Mouse (Mus musculus) adrenal gland, adult 18-20 months (tissue): ENCODE measurements around the gene Son. TPM values are rescaled to one million over a fixed set of nuclear protein-coding genes. Genes with fewer than 3 reads are reported as not detected.

Experiments used
- DNase-seq, 2 experiments: peaks; one replicate each; pipeline ENCODE4 v3.0.0; 2021 to 2022; ENCODE audit warnings: low spot score in 2 of 2
- long read RNA-seq, 2 experiments: library from polyadenylated mRNA; stranded (forward); transcript quantifications; one replicate each; pipeline ENCODE4 v2.0.0; 2021
- total RNA-seq, 2 experiments: library from RNA; stranded (reverse); gene quantifications; 1 replicate in 1 of 2; 2 replicates in 1 of 2; pipeline ENCODE4 v1.2.3; 2021

Son gene
- total RNA-seq = 100 to 1,000 TPM; 215 to 253 TPM
- long read RNA-seq, experiment 1, full-length matches to known transcripts = 2 of 25 reads
- long read RNA-seq, experiment 1, partial matches to known transcripts = 21 of 25 reads
- long read RNA-seq, experiment 1, other reads (novel, unspliced or antisense) = 2 of 25 reads
- long read RNA-seq, experiment 2, partial matches to known transcripts = 65 of 68 reads
- long read RNA-seq, experiment 2, other reads (novel, unspliced or antisense) = 3 of 68 reads

DNA sequence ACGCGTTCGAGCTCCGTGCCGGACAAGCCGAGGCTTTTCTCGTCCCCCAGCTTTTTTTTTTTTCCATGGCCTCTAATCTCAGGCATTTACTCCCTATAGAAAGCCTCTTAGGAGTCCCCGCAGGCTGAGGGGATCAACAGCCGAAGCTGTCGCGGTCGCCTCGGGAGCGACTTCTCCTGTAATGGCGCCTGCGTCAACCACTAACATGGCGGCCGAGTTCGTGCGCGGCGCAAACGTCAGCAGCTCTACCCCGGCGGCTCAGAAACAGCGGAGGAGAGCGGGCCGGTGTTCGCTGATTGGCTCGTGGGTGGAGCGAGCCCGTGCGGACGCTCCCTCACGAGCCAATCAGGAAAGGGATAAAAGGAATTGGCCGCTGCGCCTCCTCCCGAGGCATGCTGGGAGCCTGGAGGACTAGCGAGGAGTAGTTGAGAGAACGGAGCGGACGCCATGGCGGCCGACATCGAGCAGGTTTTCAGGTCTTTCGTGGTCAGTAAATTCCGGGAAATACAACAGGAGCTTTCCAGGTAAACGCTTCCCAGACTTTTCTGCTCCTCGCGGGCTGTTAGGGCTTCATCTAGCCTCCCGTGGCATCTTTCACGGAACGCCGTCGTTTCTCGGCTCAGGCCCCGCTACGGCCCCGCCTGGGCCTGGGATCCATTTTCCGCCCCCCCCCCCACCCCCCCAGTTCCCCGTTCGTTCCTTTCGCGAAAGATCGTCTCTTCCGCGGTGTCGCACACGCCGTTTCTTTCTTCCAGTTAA is at the start of gene Son:
Gene Son (plus strand): TSS at position 46 of the 759 bp plus-strand sequence.
- peak; percentile 89 to 91 for DNase-seq

GRCm38 (mm10) chr16:91597672-91598010 is 49.7 kb upstream of the Son start, which contains the start of gene Tmem50b:
Gene Tmem50b, minus strand, starts transcription at chr16:91597800.
- DNase-seq = peak; percentile 97 to 99

GRCm38 (mm10) chr16:91599242-91599641 is 48.1 kb upstream of the Son start:
- DNase-seq = no peak

GRCm38 (mm10) chr16:91601081-91601480 is 46.2 kb upstream of the Son start:
- no peak for DNase-seq

- no peak for DNase-seq
These were observed 45.6 kb upstream of the Son start for GRCm38 (mm10) chr16:91601693-91602092.

DNA sequence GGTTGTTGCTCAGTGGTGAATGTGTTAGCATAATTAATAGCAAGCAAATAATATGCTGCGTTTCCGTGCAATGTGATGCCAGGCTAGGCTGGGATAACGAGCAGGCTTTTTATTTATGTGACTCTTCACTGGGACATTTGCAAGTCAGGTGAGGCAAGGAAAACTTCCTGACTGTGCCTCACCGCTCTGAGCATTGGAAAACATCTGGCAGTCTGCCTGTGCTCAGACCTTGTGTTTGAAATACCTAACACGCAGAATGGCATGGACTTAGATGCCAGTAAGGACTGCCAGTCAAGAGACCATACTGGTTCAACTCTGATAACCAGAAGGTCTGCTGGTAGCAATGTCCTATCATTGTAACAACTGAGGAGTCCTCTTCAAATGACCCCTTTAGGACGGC is 42.1 kb upstream of the Son start:
- no peak for DNase-seq

- DNase-seq = no peak
These were observed 40.3 kb upstream of the Son start for GRCm38 (mm10) chr16:91606958-91607357.

- peak in 1 of 2 experiments; percentile 37 for DNase-seq
These were observed 37.6 kb upstream of the Son start for GRCm38 (mm10) chr16:91609501-91610245.

GRCm38 (mm10) chr16:91611248-91611647 is 36.1 kb upstream of the Son start:
- DNase-seq = no peak

DNA sequence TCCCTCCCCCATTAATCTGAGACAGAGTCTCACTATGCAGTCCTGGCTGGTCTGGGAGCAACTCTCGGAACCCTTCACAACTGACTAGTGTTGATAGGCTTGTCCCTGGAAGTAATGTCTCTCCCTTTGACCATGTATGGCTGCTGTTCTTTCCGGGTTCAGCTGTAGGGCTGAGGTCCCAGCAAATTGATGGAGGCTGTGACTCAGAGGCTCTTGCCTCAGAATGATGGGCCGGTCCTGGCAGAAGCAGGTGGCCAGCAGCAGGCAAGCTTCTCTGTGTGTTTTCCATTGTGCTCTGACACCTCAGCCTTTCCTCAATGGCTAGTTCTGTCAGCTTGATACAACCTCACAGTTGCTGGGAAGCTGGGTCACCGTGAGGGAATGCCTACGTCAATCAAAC is 34.8 kb upstream of the Son start:
- DNase-seq = no peak

- DNase-seq = no peak
These were observed 32.8 kb upstream of the Son start for GRCm38 (mm10) chr16:91614552-91614951.

- peak; percentile 69 to 71 for DNase-seq
These were observed 28.5 kb upstream of the Son start, which contains the start of gene Dnajc28 for GRCm38 (mm10) chr16:91618511-91619501. Gene Dnajc28, minus strand, starts transcription at chr16:91619026.

- DNase-seq = no peak
These were observed 27.1 kb upstream of the Son start for GRCm38 (mm10) chr16:91620185-91620584.

- DNase-seq = no peak
These were observed 26.3 kb upstream of the Son start for GRCm38 (mm10) chr16:91620991-91621390.

DNA sequence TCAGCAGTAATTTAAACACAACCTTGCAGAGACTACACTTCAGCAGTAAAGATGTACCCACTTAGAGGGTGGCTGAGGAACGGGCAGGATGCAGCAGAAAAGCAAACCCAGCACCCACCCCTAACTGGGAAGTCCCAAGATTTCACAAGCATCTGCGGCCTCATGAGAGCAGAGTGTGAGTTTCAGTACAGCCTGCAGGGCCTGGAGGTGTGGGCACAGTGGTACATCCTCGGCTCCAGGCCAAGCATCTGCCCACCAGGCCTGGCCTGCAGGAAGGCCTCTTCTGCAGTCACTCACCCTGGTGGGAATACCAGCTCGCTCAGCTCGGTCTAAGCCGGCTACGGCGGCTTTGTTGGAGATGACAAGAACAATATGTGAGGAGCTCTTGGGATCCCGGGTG is 24.2 kb upstream of the Son start:
- no peak for DNase-seq

- no peak for DNase-seq
These were observed 19.5 kb upstream of the Son start for GRCm38 (mm10) chr16:91627831-91628230.

DNA sequence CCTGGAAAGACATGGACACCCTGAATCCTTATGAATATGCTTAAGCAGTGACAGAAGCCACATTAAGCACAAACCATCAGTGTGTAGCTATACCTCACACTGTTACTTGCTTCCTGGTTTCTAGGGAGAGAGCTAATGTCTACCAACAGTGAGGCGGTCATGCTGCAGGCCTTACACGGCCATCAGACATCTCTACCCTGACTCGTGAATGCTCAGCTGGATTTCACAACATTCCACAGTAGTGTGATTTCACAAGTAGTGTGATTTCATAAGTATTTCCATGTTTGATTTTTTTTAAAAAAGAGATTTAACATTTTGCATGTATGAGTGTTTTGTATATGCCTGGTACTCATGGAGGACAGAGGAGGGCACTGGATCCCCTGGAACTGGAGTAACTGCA is 18.6 kb upstream of the Son start:
- DNase-seq = no peak

GRCm38 (mm10) chr16:91629749-91630148 is 17.6 kb upstream of the Son start:
- DNase-seq = no peak

GRCm38 (mm10) chr16:91630584-91630983 is 16.7 kb upstream of the Son start:
- no peak for DNase-seq

GRCm38 (mm10) chr16:91632439-91632838 is 14.9 kb upstream of the Son start:
- peak in 1 of 2 experiments; percentile 48 for DNase-seq

DNA sequence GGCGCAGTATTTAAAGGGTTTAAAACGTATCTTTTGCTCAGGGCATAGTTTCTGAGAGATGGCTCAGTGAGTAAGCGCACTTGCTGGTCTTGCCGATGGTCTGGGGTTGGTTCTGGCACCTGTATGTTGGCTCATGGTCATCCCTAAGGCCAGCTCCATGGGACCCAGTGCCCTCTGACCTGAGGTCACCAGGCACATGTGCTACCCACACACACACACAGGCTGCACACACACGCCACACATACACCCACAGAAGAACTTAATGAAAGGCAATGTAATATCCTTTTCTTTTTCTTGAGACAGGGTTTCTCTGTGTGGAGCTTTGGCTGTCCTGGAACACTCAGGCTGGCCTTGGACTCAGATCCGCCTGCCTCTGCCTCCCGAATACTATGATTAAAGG is 14.4 kb upstream of the Son start:
- DNase-seq = no peak
